Mouse (Mus musculus) small intestine, adult 2 months (tissue): ENCODE results near the gene Numb.

ENCODE experiments used
- CTCF ChIP-seq: fragments of 200-500 bp; IDR thresholded peaks from 2 replicates; pipeline ENCODE4 v1.5.1; 2012; ENCODE audit warnings: low read depth, mild to moderate bottlenecking, control low read depth, inconsistent platforms, low read length, moderate library complexity, mixed read lengths; ENCODE audit not compliant: insufficient replicate concordance, insufficient read length; ENCODE audit errors: extremely low read depth
- POLR2A ChIP-seq: fragments of 200-500 bp; IDR thresholded peaks from 2 replicates; pipeline ENCODE4 v1.6.1; 2012; ENCODE audit warnings: low read depth, mild to moderate bottlenecking, control low read depth, inconsistent platforms, low read length, moderate library complexity

DNA sequence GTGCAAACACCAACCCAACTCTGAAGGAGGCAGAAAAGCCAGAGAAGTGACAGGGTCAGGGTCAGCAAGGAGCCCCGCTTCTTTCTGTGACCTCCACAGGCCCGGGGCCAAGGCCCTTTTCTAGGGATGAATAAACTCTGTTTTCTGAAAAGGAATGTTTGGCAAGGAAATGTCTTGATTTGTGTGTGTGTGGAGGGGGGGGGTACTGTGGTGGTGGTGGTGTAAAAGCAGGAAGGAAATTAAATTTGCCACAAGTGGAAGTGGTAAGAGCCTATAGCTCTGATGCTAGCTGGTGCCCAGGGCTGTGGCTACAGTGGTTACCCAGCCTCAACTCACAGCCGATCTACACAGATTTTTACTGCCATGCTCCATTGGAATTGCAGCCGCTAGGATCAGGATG lies 159.0 kb downstream of the Numb start:
- TF ChIP-seq CTCF, result no peak
- TF ChIP-seq POLR2A, result no peak
